Mouse (Mus musculus): ENCODE results near the gene Rbbp4. TPM values are rescaled to one million over a fixed set of nuclear protein-coding genes. Genes with fewer than 3 reads are reported as not detected.

Gene Rbbp4
- polyA plus RNA-seq, 1 experiment: 64.5 TPM

GRCm38 (mm10) chr4:129334677-129335215 is 424 bp downstream of the Rbbp4 start:
- Histone ChIP-seq H3K4me1 (ENCODE audit: control insufficient read depth, insufficient read depth, low read length) (peaks cover 2% of the 10 kb centered on the region), H3K4me3 (ENCODE audit: insufficient read depth, low read length) (peak overlapping the region; percentile 71)
- TF ChIP-seq POLR2A (IDR thresholded peaks at IDR 0.05; ENCODE audit: extremely low read depth, insufficient read depth, low read length): no peak
- TF ChIP-seq CTCF (IDR thresholded peaks at IDR 0.05; ENCODE audit: extremely low read depth, insufficient read depth, low read length): no peak

GRCm38 (mm10) chr4:129332846-129333245 is 2.3 kb downstream of the Rbbp4 start:
- no peak for TF ChIP-seq POLR2A (IDR thresholded peaks at IDR 0.05; ENCODE audit: extremely low read depth, insufficient read depth, low read length)
- TF ChIP-seq CTCF (IDR thresholded peaks at IDR 0.05; ENCODE audit: extremely low read depth, insufficient read depth, low read length): no peak
- Histone ChIP-seq H3K4me1 (ENCODE audit: control insufficient read depth, insufficient read depth, low read length) (peaks cover 2% of the 10 kb centered on the region), H3K27ac (ENCODE audit: insufficient read depth, low read length) (no peak overlapping the region), H3K4me3 (ENCODE audit: insufficient read depth, low read length) (no peak overlapping the region)

More at GRCm38 (mm10) chr4:129334677-129335215, 424 bp downstream of the Rbbp4 start:
- peak overlapping the region; percentile 91 for H3K27ac ChIP-seq (ENCODE audit: insufficient read depth, low read length)

- no peak for TF ChIP-seq POLR2A (IDR thresholded peaks at IDR 0.05; ENCODE audit: extremely low read depth, insufficient read depth, low read length)
- no peak for TF ChIP-seq CTCF (IDR thresholded peaks at IDR 0.05; ENCODE audit: extremely low read depth, insufficient read depth, low read length)
- H3K27ac ChIP-seq (ENCODE audit: insufficient read depth, low read length): no peak overlapping the region
Measured at GRCm38 (mm10) chr4:129326191-129326590, 9.0 kb downstream of the Rbbp4 start.

GRCm38 (mm10) chr4:129324756-129325155 is 10.4 kb downstream of the Rbbp4 start:
- H3K27ac ChIP-seq (ENCODE audit: insufficient read depth, low read length): no peak overlapping the region
- no peak overlapping the region for H3K4me3 ChIP-seq (ENCODE audit: insufficient read depth, low read length)
- no peak for TF ChIP-seq CTCF (IDR thresholded peaks at IDR 0.05; ENCODE audit: extremely low read depth, insufficient read depth, low read length)
- TF ChIP-seq POLR2A (IDR thresholded peaks at IDR 0.05; ENCODE audit: extremely low read depth, insufficient read depth, low read length): no peak
- peaks cover 5% of the 10 kb centered on the region; the same call in 1 of the 2 replicates for H3K4me1 ChIP-seq (ENCODE audit: control insufficient read depth, insufficient read depth, low read length)

More at GRCm38 (mm10) chr4:129326191-129326590, 9.0 kb downstream of the Rbbp4 start:
- Histone ChIP-seq H3K4me1 (ENCODE audit: control insufficient read depth, insufficient read depth, low read length) (peaks cover 5% of the 10 kb centered on the region; the same call in 1 of the 2 replicates), H3K4me3 (ENCODE audit: insufficient read depth, low read length) (no peak overlapping the region)

- Histone ChIP-seq H3K27ac (ENCODE audit: insufficient read depth, low read length) (no peak overlapping the region), H3K4me1 (ENCODE audit: control insufficient read depth, insufficient read depth, low read length) (peaks cover 5% of the 10 kb centered on the region; the same call in 1 of the 2 replicates), H3K4me3 (ENCODE audit: insufficient read depth, low read length) (no peak overlapping the region)
- TF ChIP-seq POLR2A (IDR thresholded peaks at IDR 0.05; ENCODE audit: extremely low read depth, insufficient read depth, low read length) (no peak), CTCF (IDR thresholded peaks at IDR 0.05; ENCODE audit: extremely low read depth, insufficient read depth, low read length) (no peak)
Measured at GRCm38 (mm10) chr4:129323491-129323890, 11.7 kb downstream of the Rbbp4 start.

- Histone ChIP-seq H3K27ac (ENCODE audit: insufficient read depth, low read length) (no peak overlapping the region), H3K4me3 (ENCODE audit: insufficient read depth, low read length) (no peak overlapping the region), H3K4me1 (ENCODE audit: control insufficient read depth, insufficient read depth, low read length) (peaks cover 5% of the 10 kb centered on the region; the same call in 1 of the 2 replicates)
- TF ChIP-seq CTCF (IDR thresholded peaks at IDR 0.05; ENCODE audit: extremely low read depth, insufficient read depth, low read length) (no peak), POLR2A (IDR thresholded peaks at IDR 0.05; ENCODE audit: extremely low read depth, insufficient read depth, low read length) (no peak)
Measured at GRCm38 (mm10) chr4:129322042-129322441, 13.1 kb downstream of the Rbbp4 start.

GRCm38 (mm10) chr4:129320876-129321275 is 14.3 kb downstream of the Rbbp4 start:
- H3K27ac ChIP-seq (ENCODE audit: insufficient read depth, low read length): no peak overlapping the region
- TF ChIP-seq CTCF (IDR thresholded peaks at IDR 0.05; ENCODE audit: extremely low read depth, insufficient read depth, low read length) (no peak), POLR2A (IDR thresholded peaks at IDR 0.05; ENCODE audit: extremely low read depth, insufficient read depth, low read length) (no peak)
- H3K4me3 ChIP-seq (ENCODE audit: insufficient read depth, low read length): no peak overlapping the region
- peaks cover 5% of the 10 kb centered on the region; the same call in 1 of the 2 replicates for H3K4me1 ChIP-seq (ENCODE audit: control insufficient read depth, insufficient read depth, low read length)

- Histone ChIP-seq H3K27ac (ENCODE audit: insufficient read depth, low read length) (no peak overlapping the region), H3K4me3 (ENCODE audit: insufficient read depth, low read length) (no peak overlapping the region)
- no peak for TF ChIP-seq POLR2A (IDR thresholded peaks at IDR 0.05; ENCODE audit: extremely low read depth, insufficient read depth, low read length)
- no peak for TF ChIP-seq CTCF (IDR thresholded peaks at IDR 0.05; ENCODE audit: extremely low read depth, insufficient read depth, low read length)
Measured at GRCm38 (mm10) chr4:129313886-129314285, 21.3 kb downstream of the Rbbp4 start.

GRCm38 (mm10) chr4:129307936-129308335 is 27.2 kb downstream of the Rbbp4 start:
- no peaks in the 10 kb centered on the region for H3K4me1 ChIP-seq (ENCODE audit: control insufficient read depth, insufficient read depth, low read length)
- TF ChIP-seq CTCF (IDR thresholded peaks at IDR 0.05; ENCODE audit: extremely low read depth, insufficient read depth, low read length): no peak
- TF ChIP-seq POLR2A (IDR thresholded peaks at IDR 0.05; ENCODE audit: extremely low read depth, insufficient read depth, low read length): no peak
- no peak overlapping the region for H3K27ac ChIP-seq (ENCODE audit: insufficient read depth, low read length)
- H3K4me3 ChIP-seq (ENCODE audit: insufficient read depth, low read length): no peak overlapping the region

More at GRCm38 (mm10) chr4:129313886-129314285, 21.3 kb downstream of the Rbbp4 start:
- H3K4me1 ChIP-seq (ENCODE audit: control insufficient read depth, insufficient read depth, low read length): no peaks in the 10 kb centered on the region

GRCm38 (mm10) chr4:129304306-129304705 is 30.9 kb downstream of the Rbbp4 start:
- Histone ChIP-seq H3K4me3 (ENCODE audit: insufficient read depth, low read length) (no peak overlapping the region), H3K4me1 (ENCODE audit: control insufficient read depth, insufficient read depth, low read length) (no peaks in the 10 kb centered on the region)
- no peak for TF ChIP-seq CTCF (IDR thresholded peaks at IDR 0.05; ENCODE audit: extremely low read depth, insufficient read depth, low read length)
- no peak for TF ChIP-seq POLR2A (IDR thresholded peaks at IDR 0.05; ENCODE audit: extremely low read depth, insufficient read depth, low read length)

More at GRCm38 (mm10) chr4:129304306-129304705, 30.9 kb downstream of the Rbbp4 start:
- H3K27ac ChIP-seq (ENCODE audit: insufficient read depth, low read length): no peak overlapping the region
